Mouse (Mus musculus): ENCODE measurements around the gene Hemk1. TPM values are rescaled to one million over a fixed set of nuclear protein-coding genes. Genes with fewer than 3 reads are reported as not detected.

Hemk1 gene
- polyA plus RNA-seq, 1 experiment = 15.3 TPM

DNA sequence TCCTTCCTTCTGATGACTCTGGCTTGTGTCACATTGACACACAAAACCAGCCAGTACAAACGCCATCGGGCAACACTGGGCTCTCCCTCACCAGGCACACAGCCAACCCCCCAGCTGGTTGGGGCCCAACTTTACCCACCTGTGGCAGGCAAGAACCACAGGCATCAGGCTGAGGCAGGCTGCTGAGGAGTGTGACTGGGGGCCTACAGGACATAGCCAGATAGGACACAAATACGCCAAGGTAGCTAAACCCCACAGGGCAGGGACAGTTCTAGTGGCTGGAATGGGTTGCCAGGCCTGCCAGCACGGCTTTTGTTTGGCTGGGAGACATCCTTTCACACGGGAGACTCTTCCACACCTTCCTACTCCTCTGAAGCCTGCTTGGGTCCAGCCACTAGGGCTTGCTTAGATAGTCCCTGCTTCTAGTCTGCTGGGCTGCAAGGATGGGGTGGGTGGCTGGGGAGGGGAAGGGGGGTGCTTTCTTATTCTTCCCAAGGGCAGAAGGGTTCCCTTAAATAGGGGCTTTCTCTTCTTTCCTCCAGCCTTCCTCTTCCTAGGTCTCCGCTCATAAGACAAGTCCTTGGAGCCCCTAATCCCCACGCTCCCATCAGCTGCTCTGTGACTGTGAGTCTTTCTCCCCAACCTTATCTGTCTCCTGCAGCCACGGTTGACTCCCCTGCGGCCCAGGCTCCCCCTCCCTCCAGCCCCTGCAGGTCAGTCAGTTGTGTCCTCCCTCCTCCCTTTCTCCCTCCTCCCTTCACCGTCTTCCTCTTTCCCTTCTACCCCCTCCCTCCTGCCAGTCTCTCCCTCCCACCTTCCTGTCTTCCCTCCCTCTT, 31.3 kb upstream of the Hemk1 start:
- H3K27ac ChIP-seq (ENCODE audit: insufficient read depth, low read depth, low read length) = no peak overlapping the region
- TF ChIP-seq CTCF (IDR thresholded peaks at IDR 0.05; ENCODE audit: low read depth, low read length) = no peak
- no peak for TF ChIP-seq POLR2A (IDR thresholded peaks at IDR 0.05; ENCODE audit: borderline replicate concordance, low read depth, low read length)
- H3K4me3 ChIP-seq (ENCODE audit: insufficient read depth, low read length) = no peak overlapping the region
- no peaks in the 10 kb centered on the region for H3K4me1 ChIP-seq (ENCODE audit: control insufficient read depth, insufficient read depth, low read length)

- no peaks in the 10 kb centered on the region for H3K4me1 ChIP-seq (ENCODE audit: control insufficient read depth, insufficient read depth, low read length)
- TF ChIP-seq CTCF (IDR thresholded peaks at IDR 0.05; ENCODE audit: low read depth, low read length) (no peak), POLR2A (IDR thresholded peaks at IDR 0.05; ENCODE audit: borderline replicate concordance, low read depth, low read length) (no peak)
- no peak overlapping the region for H3K27ac ChIP-seq (ENCODE audit: insufficient read depth, low read depth, low read length)
- no peak overlapping the region for H3K4me3 ChIP-seq (ENCODE audit: insufficient read depth, low read length)
Measured at GRCm38 (mm10) chr9:107368302-107368701, 30.2 kb upstream of the Hemk1 start.

DNA sequence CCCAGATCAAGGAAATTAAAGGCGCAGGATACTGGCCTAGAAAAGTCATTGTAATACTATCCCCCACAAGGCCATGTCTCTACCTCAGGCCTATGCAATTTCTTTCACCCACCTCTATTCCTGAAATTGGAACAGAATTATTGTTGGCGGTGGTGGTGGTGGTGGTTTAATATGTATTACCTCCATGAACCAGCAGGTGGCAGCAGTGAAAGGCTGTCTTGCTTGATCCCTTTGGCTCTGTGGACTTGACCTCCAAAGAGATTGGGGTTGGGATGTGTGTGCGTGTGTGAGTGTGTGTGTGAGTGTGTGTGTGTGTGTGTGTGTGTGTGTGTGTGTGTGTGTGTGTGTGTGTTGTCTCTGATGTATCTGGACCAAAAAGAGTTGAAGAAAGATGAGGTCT, 28.5 kb upstream of the Hemk1 start:
- no peaks in the 10 kb centered on the region for H3K4me1 ChIP-seq (ENCODE audit: control insufficient read depth, insufficient read depth, low read length)
- H3K4me3 ChIP-seq (ENCODE audit: insufficient read depth, low read length) = no peak overlapping the region
- H3K27ac ChIP-seq (ENCODE audit: insufficient read depth, low read depth, low read length) = no peak overlapping the region
- TF ChIP-seq POLR2A (IDR thresholded peaks at IDR 0.05; ENCODE audit: borderline replicate concordance, low read depth, low read length) = no peak
- TF ChIP-seq CTCF (IDR thresholded peaks at IDR 0.05; ENCODE audit: low read depth, low read length) = no peak

DNA sequence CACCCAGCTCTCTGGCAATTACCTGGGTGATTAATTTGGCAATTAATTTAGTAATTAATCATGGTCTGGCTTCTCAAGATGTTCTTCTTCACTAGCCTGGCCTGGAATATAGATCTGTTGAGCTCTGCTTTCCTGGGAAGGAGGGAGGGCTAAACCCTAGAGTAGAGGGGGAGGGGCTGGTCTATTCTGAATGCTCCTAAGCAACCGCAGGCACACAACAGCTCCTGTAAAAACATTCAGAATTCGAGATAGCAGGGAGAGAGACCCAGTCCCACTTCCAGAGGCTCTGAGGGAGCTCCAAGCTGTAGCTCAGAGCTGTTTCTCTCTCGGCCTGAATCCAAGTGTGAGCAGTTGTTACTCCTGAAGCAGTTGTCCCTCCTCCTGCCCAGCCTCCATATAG, 22.8 kb upstream of the Hemk1 start:
- H3K4me3 ChIP-seq (ENCODE audit: insufficient read depth, low read length) = no peak overlapping the region
- no peaks in the 10 kb centered on the region for H3K4me1 ChIP-seq (ENCODE audit: control insufficient read depth, insufficient read depth, low read length)
- no peak for TF ChIP-seq POLR2A (IDR thresholded peaks at IDR 0.05; ENCODE audit: borderline replicate concordance, low read depth, low read length)
- no peak for TF ChIP-seq CTCF (IDR thresholded peaks at IDR 0.05; ENCODE audit: low read depth, low read length)
- no peak overlapping the region for H3K27ac ChIP-seq (ENCODE audit: insufficient read depth, low read depth, low read length)

DNA sequence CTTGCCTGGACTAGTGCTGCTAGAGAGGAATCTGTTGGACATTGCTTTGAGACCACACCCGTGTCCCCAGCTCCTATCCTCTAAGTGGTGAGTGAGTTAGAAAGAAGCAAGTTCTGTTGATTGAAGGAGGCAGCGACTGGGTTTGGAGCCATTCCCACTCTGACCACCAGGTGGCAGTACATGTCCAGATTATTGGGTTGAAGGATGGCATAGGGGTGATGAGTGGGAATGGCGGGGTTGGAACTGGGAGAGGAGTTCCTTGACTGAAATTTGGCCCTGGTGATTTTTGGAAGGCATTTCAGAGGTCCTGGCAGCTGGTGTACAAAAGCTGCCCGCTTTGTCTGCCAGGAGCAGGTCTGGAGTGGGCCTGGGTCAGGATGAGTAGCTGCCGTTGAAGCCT, 19.5 kb upstream of the Hemk1 start:
- H3K4me3 ChIP-seq (ENCODE audit: insufficient read depth, low read length) = no peak overlapping the region
- no peak for TF ChIP-seq POLR2A (IDR thresholded peaks at IDR 0.05; ENCODE audit: borderline replicate concordance, low read depth, low read length)
- TF ChIP-seq CTCF (IDR thresholded peaks at IDR 0.05; ENCODE audit: low read depth, low read length) = peak; percentile 86
- H3K4me1 ChIP-seq (ENCODE audit: control insufficient read depth, insufficient read depth, low read length) = no peaks in the 10 kb centered on the region
- no peak overlapping the region for H3K27ac ChIP-seq (ENCODE audit: insufficient read depth, low read depth, low read length)

GRCm38 (mm10) chr9:107355870-107356765, 18.0 kb upstream of the Hemk1 start:
- Histone ChIP-seq H3K27ac (ENCODE audit: insufficient read depth, low read depth, low read length) (no peak overlapping the region), H3K4me3 (ENCODE audit: insufficient read depth, low read length) (no peak overlapping the region), H3K4me1 (ENCODE audit: control insufficient read depth, insufficient read depth, low read length) (no peaks in the 10 kb centered on the region)
- TF ChIP-seq CTCF (IDR thresholded peaks at IDR 0.05; ENCODE audit: low read depth, low read length) (peak; percentile 88), POLR2A (IDR thresholded peaks at IDR 0.05; ENCODE audit: borderline replicate concordance, low read depth, low read length) (no peak)

DNA sequence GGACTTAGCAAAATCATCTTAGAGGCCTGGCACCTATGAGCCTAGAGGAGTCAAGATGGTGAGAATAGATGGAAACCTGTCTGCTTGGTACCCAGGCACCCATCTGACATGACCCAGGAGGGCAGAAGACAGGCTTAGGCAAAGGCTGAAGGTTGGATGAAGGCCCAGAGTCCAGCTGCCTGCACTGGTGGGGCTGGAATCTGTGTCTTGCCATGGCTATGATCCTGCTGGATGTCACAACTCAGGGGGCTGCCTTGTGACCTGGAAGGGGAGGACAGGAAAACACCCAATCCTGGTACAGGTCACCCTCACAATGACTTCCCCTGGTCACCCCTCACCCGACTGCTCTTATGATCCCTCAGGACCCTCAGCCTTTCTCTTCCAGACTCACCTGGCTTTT, 16.7 kb upstream of the Hemk1 start:
- no peaks in the 10 kb centered on the region for H3K4me1 ChIP-seq (ENCODE audit: control insufficient read depth, insufficient read depth, low read length)
- no peak overlapping the region for H3K27ac ChIP-seq (ENCODE audit: insufficient read depth, low read depth, low read length)
- H3K4me3 ChIP-seq (ENCODE audit: insufficient read depth, low read length) = no peak overlapping the region
- TF ChIP-seq CTCF (IDR thresholded peaks at IDR 0.05; ENCODE audit: low read depth, low read length) (no peak), POLR2A (IDR thresholded peaks at IDR 0.05; ENCODE audit: borderline replicate concordance, low read depth, low read length) (no peak)

- H3K27ac ChIP-seq (ENCODE audit: insufficient read depth, low read depth, low read length) = no peak overlapping the region
- H3K4me1 ChIP-seq (ENCODE audit: control insufficient read depth, insufficient read depth, low read length) = no peaks in the 10 kb centered on the region
- TF ChIP-seq POLR2A (IDR thresholded peaks at IDR 0.05; ENCODE audit: borderline replicate concordance, low read depth, low read length) (no peak), CTCF (IDR thresholded peaks at IDR 0.05; ENCODE audit: low read depth, low read length) (no peak)
Measured at GRCm38 (mm10) chr9:107349321-107349720, 11.2 kb upstream of the Hemk1 start.

DNA sequence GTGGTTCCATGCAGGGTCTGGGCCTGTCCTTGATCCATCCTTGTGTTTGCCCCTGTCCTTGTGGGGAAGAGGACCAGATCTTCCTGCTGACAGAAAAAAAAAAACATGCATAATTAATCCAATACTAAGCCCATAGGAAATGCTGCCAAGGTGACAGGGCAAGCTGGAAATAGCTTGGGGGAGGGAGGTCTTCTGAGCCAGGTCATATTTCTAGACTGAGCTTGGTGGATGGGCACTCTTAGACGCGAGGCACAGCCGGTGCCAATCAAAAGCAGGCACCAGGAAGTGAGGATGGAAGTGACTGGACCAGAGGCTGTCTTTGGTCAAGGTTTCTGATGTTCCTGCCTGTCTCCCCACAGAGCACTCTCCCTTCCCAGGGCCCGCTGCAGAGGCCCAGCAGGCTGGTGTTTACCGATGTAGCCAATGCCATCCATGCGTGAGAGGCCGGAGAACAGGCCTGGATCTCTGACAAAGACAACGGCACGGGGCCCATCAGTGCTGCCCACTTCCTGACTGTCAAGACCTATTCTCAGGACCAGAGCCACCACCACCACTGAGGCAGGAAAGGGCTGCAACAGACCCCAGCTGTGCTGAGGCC, 9.5 kb upstream of the Hemk1 start:
- Histone ChIP-seq H3K4me3 (ENCODE audit: insufficient read depth, low read length) (no peak overlapping the region), H3K4me1 (ENCODE audit: control insufficient read depth, insufficient read depth, low read length) (no peaks in the 10 kb centered on the region), H3K27ac (ENCODE audit: insufficient read depth, low read depth, low read length) (no peak overlapping the region)
- TF ChIP-seq CTCF (IDR thresholded peaks at IDR 0.05; ENCODE audit: low read depth, low read length) (no peak), POLR2A (IDR thresholded peaks at IDR 0.05; ENCODE audit: borderline replicate concordance, low read depth, low read length) (no peak)

More at GRCm38 (mm10) chr9:107349321-107349720, 11.2 kb upstream of the Hemk1 start:
- no peak overlapping the region for H3K4me3 ChIP-seq (ENCODE audit: insufficient read depth, low read length)
